Mouse (Mus musculus): Measurements from ENCODE around the gene Lrrc55.

The Lrrc55 gene

GRCm38 (mm10) chr2:85168327-85168726 is 28.7 kb downstream of the Lrrc55 start:
- DNase-seq = no peak

GRCm38 (mm10) chr2:85167624-85168023 is 29.4 kb downstream of the Lrrc55 start:
- DNase-seq = no peak

- DNase-seq = peak; percentile 5
Observed at GRCm38 (mm10) chr2:85163311-85164047, 33.5 kb downstream of the Lrrc55 start.

GRCm38 (mm10) chr2:85161638-85162093 is 35.3 kb downstream of the Lrrc55 start:
- DNase-seq = no peak

GRCm38 (mm10) chr2:85160901-85161637 is 35.9 kb downstream of the Lrrc55 start:
- no peak for DNase-seq

GRCm38 (mm10) chr2:85157382-85157781 is 39.6 kb downstream of the Lrrc55 start:
- no peak for DNase-seq

GRCm38 (mm10) chr2:85156136-85156535 is 40.9 kb downstream of the Lrrc55 start:
- DNase-seq = no peak

- DNase-seq = no peak
Observed at GRCm38 (mm10) chr2:85155334-85155733, 41.7 kb downstream of the Lrrc55 start.

- DNase-seq = no peak
Observed at GRCm38 (mm10) chr2:85151233-85151632, 45.8 kb downstream of the Lrrc55 start.

GRCm38 (mm10) chr2:85150373-85150772 is 46.6 kb downstream of the Lrrc55 start:
- DNase-seq = no peak

- DNase-seq = no peak
Observed at GRCm38 (mm10) chr2:85147481-85147880, 49.5 kb downstream of the Lrrc55 start.

- DNase-seq = no peak
Observed at GRCm38 (mm10) chr2:85145346-85145745, 51.7 kb downstream of the Lrrc55 start.

GRCm38 (mm10) chr2:85144908-85145307 is 52.1 kb downstream of the Lrrc55 start:
- DNase-seq = no peak

GRCm38 (mm10) chr2:85140833-85141232 is 56.2 kb downstream of the Lrrc55 start:
- no peak for DNase-seq

- no peak for DNase-seq
Observed at GRCm38 (mm10) chr2:85139846-85140245, 57.2 kb downstream of the Lrrc55 start.

GRCm38 (mm10) chr2:85139393-85139792 is 57.6 kb downstream of the Lrrc55 start:
- DNase-seq = no peak

- DNase-seq = no peak
Observed at GRCm38 (mm10) chr2:85138143-85138542, 58.9 kb downstream of the Lrrc55 start.

GRCm38 (mm10) chr2:85137601-85138140 is 59.3 kb downstream of the Lrrc55 start:
- no peak for DNase-seq

- DNase-seq = no peak
Observed at GRCm38 (mm10) chr2:85136831-85137520, 60.0 kb downstream of the Lrrc55 start.

- peak; percentile 5 for DNase-seq
Observed at GRCm38 (mm10) chr2:85136089-85136488, 60.9 kb downstream of the Lrrc55 start, which contains the start of gene Aplnr. Gene Aplnr, plus strand, starts transcription at chr2:85136225.

GRCm38 (mm10) chr2:85135099-85135498 is 61.9 kb downstream of the Lrrc55 start:
- no peak for DNase-seq

- DNase-seq = no peak
Observed at GRCm38 (mm10) chr2:85132204-85132603, 64.8 kb downstream of the Lrrc55 start.

- DNase-seq = no peak
Observed at GRCm38 (mm10) chr2:85131724-85132123, 65.3 kb downstream of the Lrrc55 start.
